Mouse (Mus musculus) layer of hippocampus, adult 11-12 months (tissue): ENCODE measurements at regions not wholly inside any gene's neighbourhood (a gene's known extent, or its start where the extent isn't known, plus 50 kb on each side); places are given as distances from the start of the nearest gene placed in this dataset.

Experiments
- DNase-seq: peaks from one replicate; pipeline ENCODE4 v3.0.0; 2022; ENCODE audit warnings: low spot score

DNA sequence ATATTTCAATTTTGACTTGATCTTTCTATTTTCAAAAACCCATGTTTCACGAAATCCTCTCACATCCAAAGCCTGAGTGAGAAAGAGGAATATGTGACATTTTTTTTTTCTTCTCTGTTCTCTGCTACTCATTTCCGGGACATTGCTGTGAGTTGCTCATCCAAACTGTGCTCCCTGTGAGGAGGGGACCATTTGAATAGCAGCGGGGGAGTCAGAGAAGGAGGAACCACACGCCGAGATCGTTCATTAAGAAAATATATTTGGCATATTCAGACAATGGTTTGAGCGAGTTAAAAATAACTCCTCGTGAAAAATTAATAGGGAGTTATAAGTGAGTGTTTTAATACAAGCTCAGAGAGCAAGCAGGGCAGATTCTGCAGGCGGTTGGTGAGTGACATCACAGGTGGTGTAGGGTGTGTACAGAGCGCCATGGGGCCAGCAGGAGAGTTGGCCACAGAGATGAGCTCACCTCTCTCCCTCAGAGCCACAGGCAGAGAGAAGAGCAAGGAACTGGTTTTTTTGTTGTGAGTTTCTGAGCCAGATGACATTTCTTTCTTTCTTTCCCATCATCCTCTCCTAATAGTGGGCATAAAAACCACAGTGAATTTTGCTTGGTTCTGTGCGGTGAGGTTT is 54.4 kb upstream of the Calcoco1 start:
- DNase-seq, result no peak

DNA sequence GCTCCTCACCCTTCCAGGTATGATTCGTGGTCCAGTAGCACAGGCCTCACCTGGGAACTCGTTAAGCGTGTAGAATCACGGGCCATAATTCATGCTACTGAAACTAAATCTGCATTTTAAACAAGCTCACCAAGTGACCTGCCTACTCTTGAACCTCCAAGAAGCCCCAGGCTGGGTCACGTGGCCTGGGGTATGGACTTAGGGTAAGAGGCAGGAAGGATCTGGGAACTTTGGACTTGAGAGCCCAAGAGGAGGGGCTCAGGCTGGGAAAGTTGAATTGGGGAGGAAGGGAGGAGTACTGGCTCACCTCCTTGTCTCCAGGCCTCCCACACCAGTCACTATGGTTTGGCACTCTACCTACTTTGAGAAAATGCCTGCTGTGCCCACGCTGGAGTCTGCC is 58.6 kb upstream of the Calcoco1 start:
- DNase-seq, result no peak

DNA sequence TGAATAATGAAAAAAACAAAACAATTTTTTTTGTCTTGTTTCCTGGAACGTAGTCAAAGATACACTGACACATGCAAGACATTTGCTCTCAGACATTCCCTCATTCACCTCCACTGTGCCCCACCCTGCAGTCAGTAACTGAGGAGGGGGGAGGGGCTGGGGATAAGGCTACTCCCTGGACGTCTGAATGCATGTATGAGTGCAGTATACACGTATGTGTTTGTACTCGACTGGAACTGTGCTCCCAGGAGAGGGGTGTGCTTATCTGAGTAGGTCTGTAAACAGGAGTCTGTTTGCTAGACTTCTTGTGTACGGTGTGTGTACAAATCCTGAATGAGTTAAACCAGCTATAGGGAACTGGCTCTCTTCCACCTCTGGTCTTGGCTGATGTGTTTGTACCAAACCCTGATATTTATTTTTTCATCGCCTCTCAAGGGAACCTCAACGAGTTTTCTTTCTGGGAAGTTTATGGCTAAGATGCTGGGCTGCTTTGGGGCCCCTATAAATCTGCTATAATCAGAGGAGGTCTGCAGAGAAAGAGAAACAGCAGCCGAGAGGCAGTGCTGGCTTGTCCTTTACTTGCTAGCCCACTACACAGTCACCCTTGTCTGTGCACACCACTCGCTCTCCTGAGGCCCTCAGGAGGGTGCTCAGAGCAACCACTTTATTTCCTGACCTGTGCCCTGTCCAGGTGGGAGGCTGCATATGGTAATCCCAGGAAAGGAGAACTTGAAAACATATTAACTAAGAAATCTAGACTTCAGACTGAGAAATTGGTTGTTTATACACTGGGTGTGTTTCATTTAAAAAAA is 61.2 kb upstream of the Calcoco1 start:
- DNase-seq, result no peak

DNA sequence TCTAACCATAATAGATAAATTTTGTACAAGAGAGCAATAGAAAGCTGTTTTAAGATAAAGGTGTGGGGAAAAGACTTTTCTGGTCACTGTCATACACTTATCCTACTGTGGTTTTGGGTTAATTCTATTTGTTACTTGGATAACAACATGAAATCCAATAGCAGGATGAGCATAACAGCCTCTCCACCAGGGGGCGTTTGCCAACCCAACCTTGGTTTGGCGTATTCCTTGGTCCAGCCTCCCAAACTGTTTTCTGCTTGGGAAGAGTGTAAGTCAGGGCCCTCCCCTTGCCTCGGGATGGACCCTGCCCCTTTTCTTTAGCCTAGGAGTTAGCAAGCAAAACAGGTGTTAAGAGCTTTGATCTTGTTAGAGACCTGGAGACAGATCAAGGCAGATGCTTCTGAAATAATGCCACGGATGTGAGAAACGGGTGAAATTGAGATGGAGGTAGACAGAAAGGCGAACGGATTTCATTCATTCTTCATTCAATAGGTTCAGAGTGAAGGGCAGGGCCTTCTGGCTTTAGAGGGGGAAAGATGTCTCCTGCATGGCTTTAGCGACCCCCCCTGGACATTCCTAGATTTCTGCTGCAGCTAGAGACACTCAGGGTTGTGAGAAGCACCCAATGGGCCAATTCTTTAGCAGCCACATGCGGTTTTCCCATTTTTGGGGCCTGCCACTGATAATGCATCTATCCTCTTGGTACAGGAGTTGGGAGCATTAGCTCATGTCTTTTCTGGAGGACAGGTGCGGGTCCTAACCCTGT is 63.3 kb upstream of the Calcoco1 start:
- peak; percentile 55 for DNase-seq

DNA sequence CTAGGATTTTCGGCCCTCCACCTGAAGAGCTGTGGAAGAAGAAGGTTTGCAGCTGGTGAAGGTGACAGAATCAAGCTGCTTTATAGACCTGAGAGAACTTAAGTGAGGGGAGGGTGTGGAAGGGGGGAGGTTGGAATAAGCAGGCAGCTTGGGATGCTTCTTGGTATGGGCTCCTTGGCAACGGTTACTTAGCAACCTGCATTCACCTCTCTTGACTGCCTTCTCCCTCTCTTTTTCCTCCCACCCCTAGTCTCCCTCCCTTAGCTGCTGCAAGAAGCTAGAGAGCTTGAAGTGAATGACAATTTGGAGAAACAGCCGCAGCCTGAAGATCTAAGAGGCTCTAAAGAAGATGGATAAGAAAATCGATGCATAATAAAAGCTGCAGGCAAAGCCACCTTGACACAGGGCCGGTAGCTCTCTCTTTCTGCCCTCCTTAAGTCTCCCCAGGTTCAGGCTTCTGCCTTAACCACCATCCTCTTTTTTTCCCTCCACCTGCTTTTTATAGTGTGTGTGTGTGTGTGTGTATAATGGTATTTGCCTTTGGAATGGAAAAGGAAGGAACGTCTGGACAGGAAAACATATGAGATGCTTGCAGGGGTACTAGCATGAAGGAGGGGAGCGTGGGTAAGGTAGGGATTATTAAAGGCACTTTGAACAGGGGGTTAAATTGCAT is 67.0 kb upstream of the Calcoco1 start:
- DNase-seq, result peak; percentile 59

DNA sequence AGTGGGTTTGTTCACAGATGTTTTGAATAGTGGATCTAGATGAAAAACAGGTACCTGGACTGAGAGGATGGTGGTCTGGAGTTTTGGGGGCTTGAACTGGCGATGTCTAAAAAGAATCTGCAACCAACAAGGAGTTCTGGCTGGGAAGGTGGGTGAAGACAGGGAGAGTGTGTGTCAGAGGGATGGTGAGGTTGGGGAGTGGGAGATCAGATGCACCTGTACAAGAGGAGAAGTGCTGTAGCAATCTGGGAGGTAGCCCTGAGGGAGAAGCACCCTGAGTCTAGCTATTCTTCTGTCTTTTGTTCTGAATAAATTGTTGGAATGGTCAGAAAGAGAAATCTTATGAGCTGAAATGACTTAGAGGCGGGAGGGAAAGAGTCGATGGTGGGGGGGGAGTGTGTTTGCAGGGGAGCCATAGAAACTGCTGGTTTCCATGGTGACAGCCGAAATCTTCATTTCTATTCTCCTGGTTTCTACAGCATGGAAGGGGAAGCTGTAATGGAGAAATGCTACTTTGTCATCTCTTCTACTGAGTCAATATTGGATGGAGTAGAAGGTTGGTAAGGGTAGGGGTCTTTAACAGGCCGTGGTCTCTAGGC is 75.1 kb upstream of the Calcoco1 start:
- peak; percentile 67 for DNase-seq

DNA sequence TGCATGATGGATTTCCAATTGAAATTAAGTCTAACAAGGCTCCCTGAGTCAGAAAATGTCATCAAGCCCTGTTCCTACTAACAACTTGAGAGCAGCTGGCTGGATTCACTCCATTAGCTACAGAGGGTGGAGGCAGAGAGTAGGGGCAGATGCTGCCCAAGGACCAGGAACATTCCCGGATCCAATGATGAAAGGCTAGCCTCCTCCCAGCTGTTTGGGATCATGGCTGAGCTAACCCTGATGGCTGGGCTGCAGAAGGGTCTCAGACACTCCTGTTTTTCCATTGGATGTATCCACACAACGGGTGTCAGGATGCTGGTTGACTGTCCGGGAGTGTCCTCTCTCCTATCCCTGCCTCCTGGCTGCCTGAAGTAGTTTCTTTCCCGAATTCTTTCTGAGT is 78.1 kb upstream of the Calcoco1 start:
- DNase-seq, result no peak

DNA sequence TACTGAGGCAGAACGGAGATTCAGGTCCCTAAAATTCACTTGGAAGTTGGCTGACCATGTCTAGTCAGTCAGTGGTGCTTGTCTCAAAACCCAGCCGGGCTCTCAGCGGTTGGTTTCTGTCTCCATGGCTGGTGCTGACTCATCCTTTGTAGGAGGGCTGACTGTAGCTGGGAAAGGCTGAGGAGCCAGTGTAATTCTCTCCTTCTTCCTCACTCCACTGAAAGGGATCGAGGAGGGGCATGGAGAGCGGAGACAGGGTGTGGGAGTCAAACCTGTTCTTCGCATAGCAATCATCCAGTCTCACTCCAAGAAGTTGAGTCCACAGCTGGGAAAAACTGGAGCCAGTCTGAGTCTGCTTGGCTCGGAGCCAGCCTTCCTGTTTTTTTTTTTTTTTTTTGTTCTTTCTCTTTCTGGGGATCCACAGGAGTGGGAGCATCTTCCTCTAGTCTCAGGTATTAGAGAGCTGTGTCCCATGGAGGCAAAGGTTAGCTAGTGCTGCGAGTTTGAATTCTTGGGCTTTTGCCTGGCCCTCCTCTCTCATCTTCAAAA is 80.4 kb upstream of the Calcoco1 start:
- peak; percentile 47 for DNase-seq

DNA sequence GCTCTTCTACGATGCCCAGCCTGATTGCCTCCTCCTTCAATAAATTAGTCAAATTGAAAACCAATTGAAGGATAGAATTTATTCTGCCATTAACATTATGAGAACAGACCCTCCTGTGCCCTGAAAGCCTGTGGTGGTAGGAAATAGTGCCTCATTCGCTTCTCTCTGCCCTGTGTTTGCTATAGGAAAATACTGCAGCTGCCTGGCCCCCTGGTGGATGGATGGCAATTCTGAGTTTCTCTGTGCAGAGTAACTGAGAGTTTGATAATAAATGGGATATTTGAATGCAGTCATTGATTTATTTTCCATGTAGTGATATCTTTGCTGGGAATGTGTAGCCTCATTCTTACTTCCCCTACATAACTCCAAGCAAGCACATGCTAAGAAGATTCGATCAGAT is 85.4 kb upstream of the Calcoco1 start:
- DNase-seq, result peak; percentile 61

DNA sequence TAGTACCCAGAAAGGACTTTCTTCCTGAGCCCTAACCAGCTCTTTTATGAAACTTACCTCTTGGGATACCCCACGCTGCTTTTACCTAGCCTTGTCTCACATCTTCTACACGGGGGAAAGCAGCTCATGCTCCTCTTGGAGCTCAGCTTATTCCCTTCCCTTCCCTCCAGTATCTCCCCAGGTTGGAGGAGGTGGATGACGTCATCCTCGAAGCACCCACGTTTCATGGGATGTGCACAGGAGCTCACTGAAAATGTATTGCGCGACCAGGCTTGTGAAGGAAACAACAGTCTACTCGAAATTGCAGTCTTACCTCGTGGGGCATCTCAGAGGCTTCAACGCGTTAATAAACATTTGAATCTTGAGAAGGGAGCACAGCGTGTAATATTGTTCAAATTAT is 97.2 kb upstream of the Calcoco1 start:
- DNase-seq, result no peak

DNA sequence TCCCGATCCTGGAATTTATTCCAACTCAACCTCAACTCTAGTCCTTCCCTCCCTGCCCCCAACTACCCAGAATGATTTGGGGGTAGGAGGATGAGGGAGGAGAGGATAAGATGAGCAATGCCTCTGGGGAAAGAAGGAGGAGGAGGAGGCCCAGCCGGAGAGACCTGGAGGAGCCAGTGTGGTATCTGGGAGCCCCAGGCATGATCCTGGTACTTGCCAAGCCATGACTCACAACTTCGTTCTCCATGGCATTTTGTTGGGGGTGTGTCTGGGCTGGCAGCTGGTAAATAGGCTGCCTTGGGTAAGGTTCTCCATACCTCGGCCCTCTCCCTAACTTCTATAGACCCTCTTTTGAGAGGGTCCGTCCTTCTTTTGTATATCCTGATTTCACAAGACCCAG is 81.2 kb upstream of the Hoxc13 start:
- peak; percentile 3 for DNase-seq

DNA sequence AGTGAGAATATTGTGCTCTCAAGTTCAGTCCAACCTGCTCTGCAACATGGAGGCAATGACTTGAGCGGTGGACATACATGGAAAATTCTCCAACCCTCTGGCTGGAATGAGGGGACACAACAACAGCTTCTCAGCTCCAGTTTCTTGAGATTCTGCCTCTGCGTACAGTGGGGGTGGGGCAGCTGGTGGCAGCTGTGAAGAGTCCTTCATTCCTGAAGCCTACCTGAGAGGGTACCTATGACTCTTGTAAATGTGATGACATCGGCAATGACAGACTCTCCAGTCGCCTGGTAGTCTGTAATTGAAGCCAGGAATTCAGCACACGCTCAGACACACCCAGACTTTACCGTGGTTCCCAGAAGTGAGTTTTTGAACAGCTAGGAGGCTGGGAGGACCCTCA is 58.5 kb upstream of the Hoxc13 start:
- DNase-seq, result no peak

DNA sequence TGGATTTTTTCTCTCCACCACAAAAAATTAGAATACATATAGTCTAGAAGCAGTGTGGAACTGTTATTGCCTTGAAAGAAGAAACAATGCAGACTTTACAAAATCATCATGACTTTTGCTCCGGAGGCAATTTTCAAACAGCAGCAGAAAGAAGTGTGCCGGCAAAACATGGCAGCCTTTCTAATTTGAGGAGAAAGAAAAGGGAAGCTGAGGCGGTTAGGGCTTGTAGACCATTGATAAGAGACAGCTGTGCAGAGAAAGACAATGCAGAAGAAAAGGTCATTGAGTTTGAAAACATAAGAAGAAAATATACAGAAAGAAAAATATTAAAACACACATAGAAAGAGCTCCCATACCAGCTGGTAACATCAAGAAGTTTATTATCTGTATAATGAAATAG is 54.1 kb upstream of the Hoxc13 start:
- DNase-seq, result no peak
